Mouse (Mus musculus): Measurements from ENCODE around the gene Adcy1.
A peak's percentile ranks its signal among the peaks of the same experiment; 100 is the strongest.

Adcy1 gene

DNA sequence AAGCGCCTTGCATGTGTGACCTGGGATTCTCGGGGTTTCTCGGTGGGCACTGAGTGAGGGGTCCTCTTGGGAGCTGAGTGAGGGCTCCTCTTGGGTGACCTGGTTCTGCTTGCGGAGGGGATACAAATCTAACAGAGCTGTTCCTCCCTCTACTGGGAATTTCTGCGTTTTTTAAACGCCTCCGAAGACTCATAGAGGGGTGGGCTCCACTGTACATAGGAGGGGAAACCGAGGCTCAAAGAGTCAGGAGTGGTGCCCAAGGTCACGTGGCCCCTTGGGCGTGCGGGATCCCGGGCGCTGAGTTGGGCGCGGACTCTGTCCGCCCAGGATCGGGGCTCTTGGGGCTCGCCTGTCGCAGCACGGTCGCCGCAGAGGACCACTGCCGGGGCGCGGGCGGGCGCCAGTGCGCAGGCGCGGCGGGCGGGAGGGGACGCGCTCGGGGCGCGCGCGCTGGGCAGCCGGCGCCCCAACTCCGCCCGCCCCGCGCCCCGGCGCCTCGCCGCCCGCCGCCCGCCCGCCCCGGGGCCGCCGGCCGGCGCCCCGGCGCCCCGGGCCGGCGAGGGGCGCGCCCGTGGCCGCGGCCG is at the start of gene Adcy1:
Gene Adcy1, plus strand, starts transcription at position 489 of the 584 bp plus-strand sequence.
- DNase-seq (ENCODE audit: low spot score) = no peak

DNA sequence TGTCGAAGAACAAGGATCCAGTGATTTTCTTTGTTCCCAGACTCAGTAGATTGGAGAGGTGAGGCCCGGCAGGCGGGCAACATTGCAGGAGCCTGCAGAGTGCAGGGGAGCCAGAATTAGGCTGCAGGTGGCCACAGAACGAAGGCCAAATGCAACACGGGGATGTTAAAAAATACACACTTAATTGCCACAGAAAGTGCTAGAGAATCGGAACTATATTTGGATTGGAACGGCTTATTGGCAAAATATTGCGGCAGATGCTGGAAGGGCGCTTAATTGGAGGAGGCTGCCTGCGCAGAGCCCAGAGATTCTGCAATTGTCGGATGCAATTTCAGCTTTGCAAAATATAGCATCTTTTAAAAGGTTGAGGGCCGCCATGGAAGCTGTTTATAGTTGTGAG is 46.4 kb upstream of the Adcy1 start:
- peak; percentile 63 for DNase-seq (ENCODE audit: low spot score)

GRCm38 (mm10) chr11:7018078-7018477 is 45.2 kb upstream of the Adcy1 start:
- no peak for DNase-seq (ENCODE audit: low spot score)

DNA sequence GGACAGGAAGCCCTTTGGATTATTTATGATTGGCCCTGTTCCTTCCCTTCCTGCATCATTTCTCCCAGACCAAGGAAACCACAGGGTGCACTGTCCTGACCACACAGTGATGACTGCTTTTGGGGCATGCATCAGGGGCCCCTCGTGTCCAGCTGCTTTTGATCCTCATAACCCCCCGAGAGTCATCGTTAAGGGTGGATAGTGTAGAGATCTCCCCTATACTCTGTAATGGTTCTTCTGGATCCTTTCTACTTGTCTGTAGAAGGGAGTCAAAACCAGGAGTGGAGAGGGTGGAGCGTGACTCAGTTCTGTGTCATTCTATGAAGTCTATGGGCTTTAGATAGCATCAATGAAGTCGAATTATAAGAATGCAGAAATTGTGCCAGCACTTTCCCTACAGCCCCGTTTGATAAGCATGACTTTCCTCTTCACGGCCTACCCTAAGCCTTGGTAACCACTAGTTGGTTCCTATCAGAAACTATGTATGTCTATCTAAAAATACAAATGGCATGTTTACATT is 44.2 kb upstream of the Adcy1 start:
- DNase-seq (ENCODE audit: low spot score) = no peak

GRCm38 (mm10) chr11:7033063-7033462 is 30.2 kb upstream of the Adcy1 start:
- DNase-seq (ENCODE audit: low spot score) = no peak

- DNase-seq (ENCODE audit: low spot score) = no peak
Observed at GRCm38 (mm10) chr11:7039722-7040121, 23.6 kb upstream of the Adcy1 start.

DNA sequence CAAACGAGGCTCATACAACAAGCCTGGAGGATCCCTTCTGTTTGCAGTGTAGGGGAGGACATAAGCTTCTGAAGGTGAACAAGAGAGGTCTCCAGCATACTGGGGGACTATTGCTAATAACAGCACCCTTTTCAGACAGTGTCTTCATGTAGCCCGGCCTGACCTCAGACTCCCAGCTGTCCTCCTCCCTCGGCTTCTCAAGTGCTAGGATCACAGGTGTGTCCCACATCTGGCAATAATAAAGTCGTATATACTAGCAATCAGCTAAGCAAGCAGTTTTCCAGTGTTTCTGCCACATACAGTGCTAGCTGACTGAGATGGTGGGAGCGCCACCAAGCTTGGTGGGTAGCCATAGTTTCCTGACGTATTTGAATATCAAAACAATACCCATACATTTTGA is 22.5 kb upstream of the Adcy1 start:
- DNase-seq (ENCODE audit: low spot score) = no peak

DNA sequence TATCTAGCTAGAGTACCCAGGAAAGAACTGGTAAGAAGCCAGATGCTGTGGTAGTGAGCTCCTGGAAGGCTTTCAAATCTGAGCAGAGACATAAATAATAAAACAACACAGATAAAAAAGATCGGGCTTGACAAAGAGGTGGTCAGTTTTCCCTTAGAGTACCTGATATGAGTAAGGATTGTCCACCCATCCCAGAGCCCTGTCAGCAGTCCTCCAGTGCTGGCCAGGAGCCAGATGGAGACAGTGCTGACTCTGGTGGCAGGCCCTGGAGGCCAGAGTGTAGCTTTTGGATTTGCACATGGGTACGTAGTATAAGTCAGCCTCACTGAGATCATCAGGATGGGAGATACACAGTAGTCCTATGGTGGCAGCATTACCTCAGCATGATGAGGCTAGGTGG is 16.1 kb upstream of the Adcy1 start:
- no peak for DNase-seq (ENCODE audit: low spot score)

DNA sequence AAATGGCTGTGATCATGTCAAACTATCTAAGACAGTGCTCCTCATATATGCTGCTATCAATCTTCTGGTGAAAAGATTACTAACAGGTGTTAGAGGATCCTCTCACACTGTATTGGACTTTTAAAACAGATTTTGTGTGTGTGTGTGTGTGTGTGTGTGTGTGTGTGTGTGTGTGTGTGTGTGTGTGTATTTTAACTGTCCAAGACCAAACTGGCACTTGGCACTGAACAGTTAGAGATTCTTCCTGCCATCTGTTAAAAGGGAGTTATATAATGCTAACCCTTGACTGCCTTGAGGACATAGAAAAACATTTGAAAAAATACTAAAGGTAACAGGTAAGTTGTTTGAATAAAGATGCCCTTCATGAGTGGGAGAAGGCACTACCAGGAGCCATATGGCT is 15.7 kb upstream of the Adcy1 start:
- no peak for DNase-seq (ENCODE audit: low spot score)

- DNase-seq (ENCODE audit: low spot score) = no peak
Observed at GRCm38 (mm10) chr11:7053710-7054109, 9.6 kb upstream of the Adcy1 start.

DNA sequence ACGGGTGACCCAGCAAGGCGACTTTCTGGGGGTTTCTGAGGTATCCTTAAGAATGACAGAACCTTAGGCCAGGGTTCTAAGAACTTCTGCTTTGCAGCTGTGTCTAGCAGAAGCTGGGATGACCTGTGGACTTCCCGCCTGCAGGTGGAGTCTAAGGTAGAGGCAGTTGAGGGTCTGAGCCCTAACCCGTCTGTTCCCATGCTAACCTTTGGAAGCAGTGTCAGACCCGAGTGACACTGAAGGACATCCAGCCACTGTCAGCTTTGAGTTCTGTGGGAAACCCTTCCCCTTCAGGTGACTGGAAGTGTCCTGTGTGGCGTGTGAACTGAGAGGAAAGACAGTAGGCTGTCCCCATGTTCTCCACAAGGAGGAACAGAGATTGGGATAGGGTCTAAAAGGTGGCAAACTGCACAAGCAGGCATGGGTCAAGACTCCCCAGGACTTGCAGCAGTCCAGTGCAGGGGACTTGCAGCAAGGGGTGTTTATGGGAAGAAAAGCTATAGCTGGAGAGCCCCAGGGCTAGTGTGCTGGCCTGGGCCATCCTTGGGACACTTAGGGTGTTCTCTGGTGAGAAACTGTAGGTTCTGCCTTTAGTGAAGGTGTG is 8.5 kb upstream of the Adcy1 start:
- DNase-seq (ENCODE audit: low spot score) = no peak

- DNase-seq (ENCODE audit: low spot score) = no peak
Observed at GRCm38 (mm10) chr11:7055455-7056017, 7.8 kb upstream of the Adcy1 start.

GRCm38 (mm10) chr11:7056121-7056520 is 7.2 kb upstream of the Adcy1 start:
- no peak for DNase-seq (ENCODE audit: low spot score)

GRCm38 (mm10) chr11:7057781-7058180 is 5.5 kb upstream of the Adcy1 start:
- no peak for DNase-seq (ENCODE audit: low spot score)

GRCm38 (mm10) chr11:7061961-7062360 is 1.3 kb upstream of the Adcy1 start:
- no peak for DNase-seq (ENCODE audit: low spot score)

DNA sequence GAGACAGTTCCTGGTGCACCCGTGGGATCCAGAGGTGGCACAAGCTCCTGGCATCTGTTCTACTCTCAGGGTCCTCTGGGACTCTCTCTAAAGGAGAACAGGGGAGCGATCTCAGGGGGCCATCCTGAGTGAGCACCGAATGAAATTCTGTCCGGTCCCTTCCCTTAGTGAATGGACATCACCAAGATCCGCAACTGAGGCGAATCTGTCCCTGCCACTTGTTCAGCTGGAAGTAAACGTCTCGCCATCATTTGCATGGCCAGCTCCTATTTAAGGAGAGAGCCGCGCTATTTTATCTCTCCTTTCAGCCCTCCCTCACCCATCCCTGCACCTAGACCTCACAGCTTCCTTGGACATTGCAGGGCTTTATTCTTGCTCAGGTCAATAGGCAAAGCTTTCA is 723 bp upstream of the Adcy1 start:
- DNase-seq (ENCODE audit: low spot score) = no peak

DNA sequence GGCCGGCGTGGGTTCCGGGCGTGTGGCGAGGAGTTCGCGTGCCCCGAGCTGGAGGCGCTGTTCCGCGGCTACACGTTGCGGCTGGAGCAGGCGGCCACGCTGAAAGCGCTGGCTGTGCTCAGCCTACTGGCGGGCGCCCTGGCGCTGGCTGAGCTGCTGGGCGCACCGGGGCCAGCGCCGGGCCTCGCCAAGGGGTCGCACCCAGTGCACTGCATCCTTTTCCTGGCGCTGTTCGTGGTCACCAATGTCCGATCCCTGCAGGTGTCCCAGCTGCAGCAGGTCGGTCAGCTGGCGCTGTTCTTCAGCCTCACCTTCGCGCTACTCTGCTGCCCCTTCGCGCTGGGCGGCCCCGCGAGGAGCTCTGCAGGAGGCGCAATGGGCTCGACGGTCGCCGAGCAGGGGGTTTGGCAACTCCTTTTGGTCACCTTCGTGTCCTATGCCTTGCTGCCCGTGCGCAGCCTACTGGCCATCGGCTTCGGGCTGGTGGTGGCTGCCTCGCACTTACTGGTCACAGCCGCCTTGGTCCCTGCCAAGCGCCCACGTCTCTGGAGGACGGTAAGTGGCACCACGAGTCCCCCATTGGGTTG is 485 bp downstream of the Adcy1 start:
- no peak for DNase-seq (ENCODE audit: low spot score)

DNA sequence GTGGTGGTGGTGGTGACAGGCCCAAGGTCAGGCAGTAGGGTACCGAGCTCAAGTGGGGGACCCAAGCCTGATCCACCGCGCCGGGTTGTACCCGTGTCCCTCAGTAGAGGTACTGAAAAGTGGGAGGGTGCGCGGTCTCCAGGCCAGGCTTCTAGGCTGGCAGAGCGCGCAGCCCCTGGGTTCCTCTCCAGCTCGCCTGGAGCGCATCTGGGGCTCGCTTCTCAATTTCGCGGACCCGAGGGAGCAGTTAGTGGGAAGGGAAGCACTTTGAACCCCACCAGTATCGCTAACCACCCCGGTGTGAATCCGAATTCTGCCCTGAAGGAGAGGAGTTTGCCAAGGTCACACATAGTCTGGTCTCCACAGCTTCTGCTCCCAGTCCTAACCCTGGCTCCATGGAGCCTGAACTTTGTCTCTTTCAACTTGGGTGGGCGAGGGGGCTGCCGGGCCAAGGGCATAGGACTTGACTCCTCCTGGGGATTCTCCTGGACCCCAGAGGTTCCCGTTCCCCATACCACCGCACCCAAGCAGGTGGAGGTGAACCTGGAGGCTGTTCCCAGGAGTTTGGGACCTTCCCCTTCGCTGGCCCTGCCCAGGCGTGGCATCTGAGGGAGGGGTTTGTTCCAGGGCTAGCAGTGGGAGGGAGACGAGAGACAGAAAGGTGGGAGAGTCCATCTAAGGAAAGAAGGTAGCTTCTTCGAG is 1.3 kb downstream of the Adcy1 start:
- DNase-seq (ENCODE audit: low spot score) = no peak

GRCm38 (mm10) chr11:7065388-7065787 is 2.1 kb downstream of the Adcy1 start:
- DNase-seq (ENCODE audit: low spot score) = no peak

GRCm38 (mm10) chr11:7065876-7066275 is 2.6 kb downstream of the Adcy1 start:
- no peak for DNase-seq (ENCODE audit: low spot score)

DNA sequence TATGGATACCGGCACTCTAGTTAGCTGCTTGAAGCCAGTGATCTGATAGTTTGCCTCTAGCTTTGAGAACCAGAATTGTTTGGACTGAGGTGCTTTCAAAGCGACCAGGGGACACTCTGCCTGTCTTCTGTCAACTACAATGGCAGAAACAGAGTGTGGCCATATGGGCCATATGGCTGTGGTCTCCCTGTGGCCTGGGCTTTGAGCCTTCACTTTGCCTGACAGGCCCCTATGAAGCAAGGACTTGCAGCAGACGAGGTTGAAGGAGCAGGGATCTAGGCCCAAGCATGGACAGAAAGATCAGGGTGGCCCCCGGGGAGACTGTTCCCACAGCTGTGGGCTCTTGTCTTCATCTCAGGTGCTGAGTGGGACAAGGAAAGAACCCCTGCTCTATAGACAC is 4.0 kb downstream of the Adcy1 start:
- no peak for DNase-seq (ENCODE audit: low spot score)

- DNase-seq (ENCODE audit: low spot score) = no peak
Observed at GRCm38 (mm10) chr11:7068479-7069235, 5.4 kb downstream of the Adcy1 start.
